Mouse (Mus musculus) liver, embryonic 11.5 days (tissue): Measurements from ENCODE around the gene Fgfr2. TPM values are rescaled to one million over a fixed set of nuclear protein-coding genes. Genes with fewer than 3 reads are reported as not detected.

Experiments used
- ATAC-seq: fragments of 200-750 bp; cut with Nextera tagmentation; replicated peaks from 2 replicates; pipeline ENCODE4 v1.8.0; 2017; ENCODE audit warnings: moderate number of reproducible peaks, mild to moderate bottlenecking, moderate TSS enrichment, moderate library complexity; ENCODE audit not compliant: low FRiP score
- DNase-seq: peaks from one replicate; pipeline ENCODE4 v3.0.0-alpha.2; 2017; ENCODE audit warnings: low spot score
- H3K27ac ChIP-seq: fragments of 300-500 bp; sonication (generic); 2 replicates; pipeline ENCODE4 v1.5.1; 2014; ENCODE audit warnings: mild to moderate bottlenecking, low read depth, low read length, control low read depth
- H3K27me3 ChIP-seq: fragments of 300-500 bp; sonication (generic); replicated peaks from 2 replicates; pipeline ENCODE4 v1.6.1; 2014; ENCODE audit warnings: low read length, mixed read lengths; ENCODE audit not compliant: control insufficient read depth, insufficient read depth
- H3K36me3 ChIP-seq: fragments of 300-500 bp; sonication (generic); 2 replicates; pipeline ENCODE4 v1.6.1; 2014; ENCODE audit warnings: mild to moderate bottlenecking, low read length, moderate library complexity, mixed read lengths; ENCODE audit not compliant: control insufficient read depth, insufficient read depth
- H3K4me1 ChIP-seq: fragments of 300-500 bp; sonication (generic); replicated peaks from 2 replicates; pipeline ENCODE4 v1.6.1; 2014; ENCODE audit warnings: low read length, mixed read lengths; ENCODE audit not compliant: control insufficient read depth, insufficient read depth
- H3K4me2 ChIP-seq: fragments of 300-500 bp; sonication (generic); 2 replicates; pipeline ENCODE4 v1.6.1; 2014; ENCODE audit warnings: mild to moderate bottlenecking, control low read depth, moderate library complexity
- H3K4me3 ChIP-seq: fragments of 300-500 bp; sonication (generic); 2 replicates; pipeline ENCODE4 v1.5.1; 2014; ENCODE audit warnings: low read depth, low read length, control low read depth
- H3K9ac ChIP-seq: fragments of 300-500 bp; sonication (generic); 2 replicates; pipeline ENCODE4 v1.6.1; 2014; ENCODE audit warnings: low read depth, low read length, control low read depth
- H3K9me3 ChIP-seq: fragments of 300-500 bp; sonication (generic); 2 replicates; pipeline ENCODE4 v1.6.1; 2016; ENCODE audit warnings: low read length, inconsistent platforms, mixed read lengths; ENCODE audit not compliant: control insufficient read depth
- WGBS: fragments of 180-500 bp; shearing (Covaris S2); extraction: QIAGEN DNeasy Blood & Tissue Kit; methylation state at CpG from one replicate; pipeline ENCODE4 v1.1.7; 2014; 5-methylcytosine and 5-hydroxymethylcytosine counted together
- polyA plus RNA-seq: library from polyadenylated mRNA; unstranded; fragments of >200 nt; fragmentation: Nextera tagmentation; extraction: Ambion mirVana; gene quantifications from 2 replicates; pipeline ENCODE4 v1.2.1, GENCODE M21; 2014

Fgfr2 gene
- polyA plus RNA-seq, 1 experiment from 2014 or later, result 32.6 TPM

GRCm38 (mm10) chr7:132933331-132933730 lies 189.8 kb downstream of the Fgfr2 start:
- H3K36me3 ChIP-seq, result no peaks in the 10 kb centered on the region
- no peaks in the 10 kb centered on the region for H3K9me3 ChIP-seq
- DNase-seq (no peak), ATAC-seq (no peak)
- H3K27ac ChIP-seq, result no peak overlapping the region
- H3K9ac ChIP-seq, result no peak overlapping the region
- H3K4me2 ChIP-seq, result no peak overlapping the region
- no peak overlapping the region for H3K4me3 ChIP-seq
- H3K4me1 ChIP-seq, result peaks cover 7% of the 10 kb centered on the region
- no peaks in the 10 kb centered on the region for H3K27me3 ChIP-seq
- WGBS, result 84% methylated on average over 1 of the region's 1 CpGs

GRCm38 (mm10) chr7:132931560-132932351 lies 191.4 kb downstream of the Fgfr2 start:
- Histone ChIP-seq H3K27ac (peak overlapping the region; percentile 99), H3K4me1 (peaks cover 7% of the 10 kb centered on the region), H3K9me3 (no peaks in the 10 kb centered on the region), H3K4me3 (peak overlapping the region; percentile 98), H3K36me3 (no peaks in the 10 kb centered on the region), H3K9ac (peak overlapping the region; percentile 97), H3K27me3 (no peaks in the 10 kb centered on the region), H3K4me2 (peak overlapping the region; percentile 83)
- peak; percentile 64 for DNase-seq
- WGBS, result under 1% methylated on average over 54 of the region's 55 CpGs
- ATAC-seq, result peak; percentile 17; the same call in 1 of the 2 replicates

GRCm38 (mm10) chr7:132930850-132931559 lies 192.1 kb downstream of the Fgfr2 start, which contains the start of gene Zranb1:
Gene Zranb1 (plus strand): TSS chr7:132931142.
- H3K27me3 ChIP-seq, result no peaks in the 10 kb centered on the region
- H3K36me3 ChIP-seq, result no peaks in the 10 kb centered on the region
- peak; percentile 99 for ATAC-seq
- H3K9ac ChIP-seq, result peak within 1 kb of the TSS; percentile 97
- under 1% methylated on average over 89 of the region's 93 CpGs for WGBS
- H3K4me1 ChIP-seq, result peaks cover 7% of the 10 kb centered on the region
- DNase-seq, result peak; percentile 99
- H3K9me3 ChIP-seq, result no peaks in the 10 kb centered on the region
- H3K4me2 ChIP-seq, result peak within 1 kb of the TSS; percentile 83
- H3K27ac ChIP-seq, result peak within 1 kb of the TSS; percentile 99
- peak within 1 kb of the TSS; percentile 98 for H3K4me3 ChIP-seq

GRCm38 (mm10) chr7:132930055-132930454 lies 193.1 kb downstream of the Fgfr2 start:
- H3K27ac ChIP-seq, result no peak overlapping the region
- DNase-seq (no peak), ATAC-seq (no peak)
- WGBS, result 80% methylated on average over 5 of the region's 5 CpGs
- peaks cover 7% of the 10 kb centered on the region for H3K4me1 ChIP-seq
- peak overlapping the region; percentile 79 for H3K4me2 ChIP-seq
- no peaks in the 10 kb centered on the region for H3K9me3 ChIP-seq
- H3K4me3 ChIP-seq, result peak overlapping the region; percentile 98
- no peaks in the 10 kb centered on the region for H3K36me3 ChIP-seq
- peak overlapping the region; percentile 97 for H3K9ac ChIP-seq
- H3K27me3 ChIP-seq, result no peaks in the 10 kb centered on the region

GRCm38 (mm10) chr7:132927201-132927600 lies 195.9 kb downstream of the Fgfr2 start:
- H3K27me3 ChIP-seq, result no peaks in the 10 kb centered on the region
- H3K4me3 ChIP-seq, result no peak overlapping the region
- ATAC-seq (no peak), DNase-seq (no peak)
- no peaks in the 10 kb centered on the region for H3K4me1 ChIP-seq
- H3K9me3 ChIP-seq, result no peaks in the 10 kb centered on the region
- no peak overlapping the region for H3K27ac ChIP-seq
- WGBS, result 58% methylated on average over 3 of the region's 3 CpGs
- no peak overlapping the region for H3K9ac ChIP-seq
- no peaks in the 10 kb centered on the region for H3K36me3 ChIP-seq
- no peak overlapping the region for H3K4me2 ChIP-seq

- Histone ChIP-seq H3K27ac (no peak overlapping the region), H3K4me1 (no peaks in the 10 kb centered on the region), H3K4me3 (no peak overlapping the region), H3K27me3 (no peaks in the 10 kb centered on the region), H3K4me2 (no peak overlapping the region), H3K36me3 (no peaks in the 10 kb centered on the region), H3K9ac (no peak overlapping the region), H3K9me3 (no peaks in the 10 kb centered on the region)
- DNase-seq (no peak), ATAC-seq (no peak)
- WGBS, result 70% methylated on average over 2 of the region's 2 CpGs
These were observed 197.9 kb downstream of the Fgfr2 start for GRCm38 (mm10) chr7:132925227-132925626.

GRCm38 (mm10) chr7:132921971-132922370 lies 201.2 kb downstream of the Fgfr2 start:
- H3K4me3 ChIP-seq, result no peak overlapping the region
- H3K4me2 ChIP-seq, result no peak overlapping the region
- no peaks in the 10 kb centered on the region for H3K4me1 ChIP-seq
- H3K36me3 ChIP-seq, result no peaks in the 10 kb centered on the region
- no peaks in the 10 kb centered on the region for H3K9me3 ChIP-seq
- H3K9ac ChIP-seq, result no peak overlapping the region
- H3K27me3 ChIP-seq, result no peaks in the 10 kb centered on the region
- no peak for ATAC-seq
- WGBS, result 48% methylated on average over 3 of the region's 3 CpGs
- H3K27ac ChIP-seq, result no peak overlapping the region
- no peak for DNase-seq

GRCm38 (mm10) chr7:132903796-132904195 lies 219.4 kb downstream of the Fgfr2 start:
- Histone ChIP-seq H3K4me3 (no peak overlapping the region), H3K9me3 (peaks cover 4% of the 10 kb centered on the region; the same call in 1 of the 2 replicates), H3K9ac (no peak overlapping the region), H3K4me1 (no peaks in the 10 kb centered on the region), H3K27ac (no peak overlapping the region), H3K4me2 (no peak overlapping the region), H3K36me3 (no peaks in the 10 kb centered on the region), H3K27me3 (no peaks in the 10 kb centered on the region)
- no peak for DNase-seq
- WGBS, result 63% methylated on average over 3 of the region's 3 CpGs
- no peak for ATAC-seq
